Mouse (Mus musculus) right cerebral cortex, postnatal 36 days (tissue): Measurements from ENCODE around the gene Ms4a4b.
"Not testable (repeated sequence)": the region's sequence is repeated elsewhere in the genome, so short reads cannot be mapped to it uniquely, and the experiment has no call there.

ENCODE experiments used
- DNase-seq, 2 experiments: peaks; one replicate each; pipeline ENCODE4 v3.0.0; 2022; ENCODE audit warnings: low spot score in 2 of 2, mixed read lengths in 1 of 2

Ms4a4b gene

DNA sequence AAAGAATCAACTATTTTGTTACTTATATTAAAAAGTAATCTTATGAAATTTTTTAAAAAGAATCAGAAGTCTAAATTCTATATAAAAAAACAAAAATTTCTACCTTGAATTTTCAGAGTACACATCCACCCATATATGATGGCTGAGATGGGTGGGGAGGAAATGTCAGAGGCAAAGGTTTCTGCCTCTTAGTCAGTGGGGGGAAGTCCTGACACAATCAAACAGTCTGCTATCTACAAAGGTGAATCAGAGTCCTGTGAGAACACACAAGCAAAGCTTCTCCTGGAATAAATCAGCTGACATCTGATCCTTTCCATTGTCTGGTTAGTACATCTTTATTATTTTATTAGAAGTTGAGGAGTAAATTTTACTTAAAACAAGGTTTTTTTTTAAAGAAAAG, at the start of gene Ms4a4b:
Ms4a4b (plus strand) TSS at position 216 of the 400 bp plus-strand sequence.
- no peak for DNase-seq

- no peak for DNase-seq
Measured at GRCm38 (mm10) chr19:11395769-11396168, 47.6 kb upstream of the Ms4a4b start.

DNA sequence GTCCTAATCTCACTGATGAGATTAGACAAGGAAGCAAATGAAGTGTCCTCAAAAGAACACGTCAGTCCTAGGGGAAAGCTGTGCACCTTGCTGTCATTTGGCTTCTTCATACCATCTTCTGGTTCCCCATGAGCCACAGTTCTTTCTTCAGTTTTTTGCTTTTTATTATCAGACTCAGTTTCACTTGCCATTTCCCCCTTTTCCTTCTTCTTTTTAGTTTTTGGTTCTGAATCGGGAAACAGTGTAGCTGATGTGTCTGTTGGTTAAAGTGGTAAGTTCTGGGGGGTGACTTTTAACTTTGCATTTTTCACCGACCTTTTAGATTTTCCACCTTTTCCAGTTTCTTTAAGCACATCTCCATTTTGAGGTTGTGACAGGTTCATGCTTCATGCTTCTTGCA, 38.8 kb upstream of the Ms4a4b start, which contains the start of gene Ms4a4c:
Ms4a4c (plus strand) TSS at position 244 of the 400 bp plus-strand sequence.
- DNase-seq, result no peak

GRCm38 (mm10) chr19:11407428-11407827, 35.9 kb upstream of the Ms4a4b start:
- DNase-seq, result no peak

DNA sequence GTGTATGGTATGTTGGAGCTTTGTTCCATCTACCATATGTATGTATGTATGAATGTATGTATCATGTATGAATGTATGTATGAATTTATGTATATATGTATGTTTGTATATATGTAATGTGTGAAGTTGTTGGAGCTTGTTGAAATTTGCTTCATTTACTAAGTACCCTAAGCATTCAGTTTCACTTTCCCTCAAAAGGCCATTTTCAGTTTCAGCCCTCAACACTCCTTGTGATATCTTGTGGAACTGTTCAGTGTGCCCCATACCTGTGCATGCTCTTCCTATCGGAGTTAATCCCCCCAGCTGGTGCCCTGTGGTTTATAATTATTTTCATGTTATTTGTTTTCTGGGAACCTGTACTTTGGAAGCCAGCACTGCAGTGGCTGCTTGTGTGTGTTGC, 34.8 kb upstream of the Ms4a4b start:
- DNase-seq, result no peak

DNA sequence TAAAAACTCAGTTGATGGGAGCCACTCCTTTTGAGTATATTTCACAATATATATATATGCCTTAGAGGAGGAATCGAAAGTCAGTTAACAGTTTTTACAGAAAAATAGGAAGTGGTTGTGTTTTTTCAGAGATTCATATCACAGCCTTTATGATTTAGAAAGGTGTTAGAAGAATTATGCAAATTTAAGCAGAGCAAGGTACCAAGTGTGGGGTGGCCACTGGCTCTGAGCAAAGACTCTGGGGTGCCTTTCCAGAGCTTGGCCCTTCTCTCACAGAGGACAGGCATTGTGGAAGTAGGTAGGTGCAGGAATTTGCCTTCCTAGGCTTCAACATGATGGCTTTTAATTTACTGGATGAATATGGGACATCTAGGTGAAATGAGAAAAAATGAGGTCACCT, 31.7 kb upstream of the Ms4a4b start:
- DNase-seq, result no peak

DNA sequence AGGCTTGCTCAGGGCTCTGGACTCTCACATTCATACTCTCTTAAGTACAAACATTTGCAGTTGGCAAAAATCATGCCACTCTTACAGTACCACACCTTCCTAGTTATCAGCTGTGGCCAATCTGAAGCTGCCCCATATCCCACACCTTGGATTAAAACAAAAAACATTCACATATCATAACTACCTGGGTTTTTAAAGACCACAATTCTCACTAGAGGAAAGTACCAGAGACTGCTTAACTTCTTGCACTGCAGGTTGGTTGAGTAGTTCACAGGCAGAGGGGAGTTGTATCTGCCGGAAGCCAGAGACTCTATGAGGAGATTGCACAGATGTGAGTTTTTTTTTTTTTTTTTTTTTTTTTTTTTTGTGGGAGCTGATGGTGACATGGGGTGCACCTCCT, 29.3 kb upstream of the Ms4a4b start:
- DNase-seq, result no peak

DNA sequence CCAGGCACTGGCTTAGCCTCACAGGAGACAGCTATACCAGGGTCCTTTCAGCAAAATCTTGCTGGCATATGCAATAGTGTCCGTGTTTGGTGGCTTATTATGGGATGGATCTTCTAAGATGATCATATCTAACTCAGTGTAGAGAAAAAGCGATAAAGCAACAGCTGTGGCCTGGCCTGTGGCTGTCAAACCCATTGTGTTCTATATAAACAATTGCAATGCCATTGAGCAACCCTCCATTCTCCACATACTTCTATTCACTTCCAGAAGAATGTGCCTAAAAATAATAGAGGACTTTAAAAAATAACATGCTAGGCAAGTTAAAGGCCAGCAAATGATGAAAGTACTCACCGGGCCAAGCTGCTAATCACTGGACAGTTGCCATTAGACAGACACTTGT, 27.8 kb upstream of the Ms4a4b start:
- DNase-seq, result no peak

DNA sequence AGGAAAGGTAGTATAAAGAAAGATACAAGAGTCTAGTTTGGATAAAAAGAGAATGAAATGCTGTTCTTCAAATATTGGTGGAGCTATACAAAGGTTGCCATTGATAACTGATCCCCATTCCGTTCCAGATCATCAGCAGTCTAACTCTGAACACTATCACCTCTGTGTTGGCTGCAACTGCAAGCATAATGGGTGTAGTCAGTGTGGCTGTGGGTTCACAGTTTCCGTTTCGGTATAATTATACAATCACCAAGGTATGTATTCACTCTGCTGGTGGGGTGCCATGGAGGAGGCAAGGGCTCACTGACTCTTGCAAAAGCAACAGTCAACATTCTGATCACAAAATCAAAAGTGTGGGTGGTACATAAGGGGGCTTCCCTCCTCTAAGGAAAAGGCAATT, 24.5 kb upstream of the Ms4a4b start:
- not testable (repeated sequence) for DNase-seq

GRCm38 (mm10) chr19:11431209-11431608, 12.1 kb upstream of the Ms4a4b start:
- not testable (repeated sequence) for DNase-seq

DNA sequence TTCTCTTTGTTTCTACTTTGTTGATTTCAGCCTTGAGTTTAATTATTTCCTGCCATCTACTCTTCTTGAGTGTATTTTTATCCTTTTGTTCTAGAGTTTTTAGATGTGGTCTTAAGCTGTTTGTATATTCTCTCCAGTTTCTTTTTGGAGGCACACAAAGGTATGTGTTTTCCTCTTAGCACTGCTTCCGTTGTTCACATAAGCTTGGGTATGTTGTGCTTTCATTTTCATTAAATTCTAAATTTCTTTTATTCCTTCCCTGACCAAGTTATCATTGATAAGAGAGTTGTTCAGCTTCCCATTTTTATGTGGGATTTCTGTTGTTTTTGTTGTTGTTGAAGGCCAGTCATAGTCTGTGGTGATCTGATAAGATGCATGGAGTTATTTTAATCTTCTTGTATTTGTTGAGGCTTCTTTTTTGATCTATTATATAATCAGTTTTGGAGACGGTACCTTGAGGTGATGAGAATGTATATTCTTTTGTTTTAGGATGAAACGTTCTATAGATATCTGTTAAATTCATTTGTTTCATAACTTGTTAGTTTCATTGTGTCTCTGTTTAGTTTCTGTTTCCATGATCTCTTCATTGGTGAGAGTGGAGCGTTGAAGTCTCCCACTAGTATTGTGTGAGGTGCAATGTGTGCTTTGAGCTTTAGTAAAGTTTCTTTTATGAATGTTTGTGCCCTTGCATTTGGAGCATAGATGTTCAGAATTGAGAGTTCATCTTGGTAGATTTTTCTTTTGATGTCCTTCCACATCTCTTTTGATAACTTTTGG, 8.1 kb upstream of the Ms4a4b start:
- no peak for DNase-seq

DNA sequence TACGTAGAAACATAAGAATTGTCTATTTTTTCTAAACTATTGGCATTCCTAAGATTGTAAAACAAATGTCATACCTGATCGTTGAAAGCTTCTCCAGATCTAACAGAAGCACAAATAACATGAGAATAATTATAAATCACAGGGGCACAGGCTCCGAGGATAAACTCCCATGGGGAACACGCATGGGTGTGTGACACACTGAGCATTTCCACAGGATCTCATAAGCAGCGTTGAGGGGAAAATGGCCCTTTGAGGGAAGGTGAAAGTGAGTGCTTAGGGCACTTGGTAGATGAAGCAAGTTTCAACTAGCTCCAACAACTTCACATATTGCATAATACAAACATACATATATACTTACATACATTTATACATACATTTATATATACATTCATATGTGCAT, 611 bp downstream of the Ms4a4b start:
- no peak for DNase-seq

DNA sequence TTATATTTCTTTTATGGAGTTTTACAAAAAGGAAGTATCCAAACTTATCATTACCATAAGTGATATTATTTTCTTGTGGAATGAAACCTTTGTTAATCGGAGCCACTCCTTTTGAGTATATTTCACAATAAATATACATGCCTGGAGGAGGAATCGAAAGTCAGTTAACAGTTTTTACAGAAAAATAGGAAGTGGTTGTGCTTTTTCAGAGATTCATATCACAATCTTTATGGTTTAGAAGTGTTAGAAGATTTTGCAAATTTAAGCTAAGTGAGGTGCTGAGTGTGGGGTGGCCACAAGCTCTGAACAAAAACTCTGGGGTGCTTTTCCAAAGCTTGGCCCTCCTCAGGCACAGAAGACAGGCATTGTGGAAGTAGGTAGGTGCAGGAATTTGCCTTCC, 3.9 kb downstream of the Ms4a4b start:
- no peak for DNase-seq

DNA sequence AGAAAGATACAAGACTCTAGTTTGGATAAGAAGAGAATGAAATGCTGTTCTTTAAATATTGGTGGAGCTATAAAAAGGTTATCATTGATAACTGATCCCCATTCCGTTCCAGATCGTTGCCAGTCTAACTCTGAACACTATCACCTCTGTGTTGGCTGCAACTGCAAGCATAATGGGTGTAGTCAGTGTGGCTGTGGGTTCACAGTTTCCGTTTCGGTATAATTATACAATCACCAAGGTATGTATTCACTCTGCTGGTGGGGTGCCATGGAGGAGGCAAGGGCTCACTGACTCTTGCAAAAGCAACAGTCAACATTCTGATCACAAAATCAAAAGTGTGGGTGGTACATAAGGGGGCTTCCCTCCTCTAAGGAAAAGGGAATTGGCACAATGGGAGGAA, 15.7 kb downstream of the Ms4a4b start:
- DNase-seq, result not testable (repeated sequence)

- DNase-seq, result not testable (repeated sequence)
Measured at GRCm38 (mm10) chr19:11464795-11465194, 21.4 kb downstream of the Ms4a4b start.

DNA sequence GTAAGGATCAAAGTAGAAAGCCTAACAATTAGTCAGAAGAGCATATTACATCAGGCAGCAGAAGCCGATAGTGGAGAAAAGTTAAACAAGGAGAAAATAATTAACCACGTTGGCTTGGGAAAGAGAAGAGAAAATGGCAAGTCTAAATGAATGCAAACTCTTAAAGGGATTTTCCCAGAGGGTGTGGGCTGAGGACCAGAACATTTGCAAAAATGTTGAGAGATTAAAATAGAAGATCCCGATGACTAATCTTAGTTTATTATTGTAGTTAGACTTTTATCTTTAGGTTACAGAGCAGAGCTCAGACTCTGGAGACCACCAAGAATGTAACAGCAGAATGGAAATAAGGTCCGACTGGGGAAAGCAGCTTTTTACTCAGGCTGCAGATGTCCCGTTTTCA, 23.1 kb downstream of the Ms4a4b start:
- no peak for DNase-seq

DNA sequence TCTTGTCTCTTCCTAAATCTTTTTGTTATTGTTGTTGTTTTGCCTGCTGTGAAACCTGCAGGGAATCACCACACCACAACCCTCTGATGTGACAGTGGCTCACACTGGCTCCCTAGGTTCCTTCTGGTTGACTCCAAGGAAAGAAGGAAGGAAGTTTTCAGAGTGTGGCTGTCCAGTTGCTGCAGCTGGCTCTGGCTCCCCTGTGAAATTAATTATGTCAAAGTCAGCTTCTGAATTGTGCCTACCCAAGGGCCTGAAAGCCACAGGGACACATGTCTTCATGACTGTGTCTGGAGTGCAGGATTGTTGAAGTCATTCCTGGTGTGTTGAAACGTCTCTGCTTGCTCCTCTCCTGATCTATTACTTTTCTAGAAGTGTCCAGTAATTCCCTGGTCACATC, 25.0 kb downstream of the Ms4a4b start:
- not testable (repeated sequence) for DNase-seq

GRCm38 (mm10) chr19:11469215-11469614, 25.9 kb downstream of the Ms4a4b start, which contains the start of gene Ms4a6c:
TSS of gene Ms4a6c (plus strand) at chr19:11469366.
- DNase-seq, result not testable (repeated sequence)

GRCm38 (mm10) chr19:11479714-11480113, 36.4 kb downstream of the Ms4a4b start:
- DNase-seq, result no peak

DNA sequence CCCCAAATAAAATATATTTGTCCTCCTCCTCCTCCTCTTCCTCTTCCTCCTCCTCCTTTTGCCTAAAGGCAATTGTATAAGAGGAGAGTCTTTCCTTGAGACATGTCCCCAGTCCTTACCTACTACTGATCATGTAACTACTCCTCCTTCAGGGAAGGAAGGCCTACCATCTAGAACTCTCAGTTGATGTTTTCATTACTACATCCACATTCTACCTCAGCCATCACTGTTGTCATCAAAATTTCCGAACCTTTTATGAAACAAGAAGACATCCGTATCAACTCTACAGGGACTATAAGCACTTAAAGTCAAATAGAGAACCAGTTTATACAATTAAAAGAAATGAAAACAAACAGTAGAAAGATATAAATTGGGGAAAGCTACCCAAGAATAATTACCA, 39.3 kb downstream of the Ms4a4b start:
- no peak for DNase-seq

DNA sequence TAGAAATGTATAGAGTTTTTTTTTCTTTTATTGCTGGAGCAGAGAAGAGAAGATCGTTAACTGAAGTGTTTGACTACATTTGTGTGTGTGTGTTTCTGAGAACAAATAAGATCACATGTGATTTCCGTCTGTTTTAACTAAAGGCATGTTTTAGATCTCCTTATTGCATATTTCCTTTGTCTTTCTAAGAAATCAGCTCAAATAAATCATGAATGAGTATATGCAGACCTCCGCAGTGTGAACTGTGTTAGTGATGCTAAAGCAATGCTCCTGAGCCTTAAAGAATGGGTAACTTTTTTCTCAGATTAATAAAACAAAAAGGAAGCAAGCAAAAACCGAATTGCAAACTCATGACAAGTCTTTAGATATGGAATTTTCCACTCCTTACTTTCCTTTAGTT, 40.6 kb downstream of the Ms4a4b start:
- DNase-seq, result no peak

- DNase-seq, result no peak
Measured at GRCm38 (mm10) chr19:11484388-11484787, 41.0 kb downstream of the Ms4a4b start.

DNA sequence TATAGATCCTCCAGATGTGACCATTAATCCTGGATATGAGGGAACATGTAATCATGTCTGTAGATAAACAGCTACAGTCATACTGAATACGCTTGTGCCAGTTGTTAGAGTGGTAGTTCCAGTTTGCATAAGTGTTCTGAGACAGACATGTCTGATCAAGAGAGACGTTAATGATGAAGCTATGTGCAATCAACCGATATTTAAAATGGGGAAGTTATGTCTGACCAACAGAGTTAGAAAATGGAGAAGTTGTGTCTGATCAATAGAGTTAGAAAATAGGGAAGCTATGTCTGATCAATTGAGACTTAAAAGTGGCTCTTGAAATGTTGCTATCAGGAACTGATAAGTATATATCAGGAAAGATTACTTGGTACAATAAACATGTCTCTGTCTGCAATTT, 41.9 kb downstream of the Ms4a4b start:
- no peak for DNase-seq

DNA sequence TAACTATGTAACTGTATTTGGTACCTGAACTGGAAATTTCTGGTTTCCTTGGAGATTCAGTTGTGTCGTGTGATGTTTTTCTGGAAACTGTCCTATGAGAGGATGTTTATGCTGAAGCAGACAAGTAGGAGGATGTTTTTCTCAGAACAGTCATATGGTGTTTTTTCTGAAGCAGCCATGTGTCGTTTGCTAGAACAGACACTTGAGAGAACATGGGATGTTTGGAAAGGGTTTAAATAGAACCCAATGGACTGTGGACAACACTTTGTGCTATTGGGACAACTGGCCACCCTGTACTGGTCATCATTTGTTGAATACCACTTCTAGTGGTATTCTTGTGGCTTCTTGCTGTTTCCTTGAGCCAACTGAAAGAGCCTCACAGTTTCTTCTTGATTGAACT, 42.4 kb downstream of the Ms4a4b start, which contains the start of gene Gm8369:
Gm8369 (plus strand) TSS at position 193 of the 400 bp plus-strand sequence.
- peak; percentile 3 to 40 for DNase-seq
